Mouse (Mus musculus): ENCODE measurements at regions not wholly inside any gene's neighbourhood (a gene's known extent, or its start where the extent isn't known, plus 50 kb on each side); places are given as distances from the start of the nearest gene placed in this dataset.
"Not testable (repeated sequence)": the region's sequence is repeated elsewhere in the genome, so short reads cannot be mapped to it uniquely, and the experiment has no call there.

DNA sequence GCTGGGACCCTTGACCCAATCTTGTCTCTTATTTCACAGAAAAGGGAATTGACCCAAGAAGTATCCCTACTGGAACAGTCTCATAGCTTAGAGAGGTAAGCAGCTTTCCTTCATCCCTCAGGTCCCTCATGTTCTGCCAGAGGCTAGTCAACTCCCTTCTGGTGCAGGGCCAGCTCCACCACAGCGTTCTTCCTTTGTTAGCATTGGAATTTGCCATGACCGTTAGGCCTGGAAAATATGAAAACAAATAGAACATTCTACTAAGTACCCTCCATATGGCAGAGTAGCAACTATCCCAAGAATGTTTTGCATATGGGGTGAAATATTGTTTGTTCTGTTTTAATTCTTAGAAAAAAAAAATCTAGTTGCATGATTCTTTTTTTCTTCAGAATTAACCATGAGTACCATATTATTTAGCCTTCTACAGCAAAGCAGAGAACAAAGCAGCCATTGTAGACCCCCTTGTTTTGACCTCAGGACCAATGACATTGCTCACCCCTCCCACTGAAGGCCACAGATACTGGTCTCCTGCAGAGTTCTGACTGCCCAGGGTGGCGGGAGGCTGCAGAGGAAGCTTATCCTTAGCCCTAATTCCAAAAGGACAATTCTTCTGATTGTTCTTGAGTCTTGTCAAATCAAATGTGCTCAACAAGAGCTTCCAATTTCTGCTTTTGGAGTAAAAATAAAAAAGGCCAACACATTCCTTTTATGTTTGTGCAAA is 78.1 kb upstream of the Ehbp1 start:
- DNase-seq (ENCODE audit: low spot score in 2 of 2): no peak

GRCm38 (mm10) chr11:22421762-22422161 is 79.7 kb upstream of the Ehbp1 start:
- no peak for DNase-seq (ENCODE audit: low spot score in 2 of 2)

DNA sequence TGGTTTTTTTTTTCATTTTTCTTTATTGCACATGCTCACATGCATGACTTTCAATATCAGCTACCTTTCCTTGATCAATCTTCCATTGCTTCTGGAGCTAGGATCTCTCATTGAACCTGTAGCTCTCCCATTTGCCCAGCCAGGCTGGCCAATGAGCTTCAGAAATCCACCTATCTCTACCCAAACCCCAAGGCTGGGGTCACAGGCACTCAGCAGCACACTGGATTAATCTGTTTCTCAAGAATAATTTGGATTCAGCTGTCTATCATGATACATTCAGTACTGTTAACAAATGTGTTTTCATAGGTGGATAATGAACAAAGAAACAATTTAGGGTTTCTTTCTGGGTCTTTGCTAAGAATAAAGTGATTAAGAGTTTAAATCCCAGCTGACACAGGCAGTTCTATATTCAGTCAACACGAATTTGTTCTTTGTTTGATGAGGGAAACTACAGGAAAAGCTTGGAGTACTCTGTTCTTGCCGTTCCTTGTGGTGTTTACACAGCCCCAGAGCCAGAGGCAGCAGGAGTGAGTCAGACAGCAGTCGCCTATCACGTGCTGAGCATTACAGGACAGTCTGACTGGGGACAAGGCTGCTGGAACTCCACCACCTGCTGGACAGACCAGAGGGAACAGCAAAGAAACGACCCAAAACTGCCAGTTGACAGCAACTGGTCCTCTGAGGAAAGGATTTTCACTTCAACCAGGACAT is 74.6 kb upstream of the Tmem17 start:
- peak; percentile 78 to 79 for DNase-seq (ENCODE audit: low spot score in 2 of 2)

DNA sequence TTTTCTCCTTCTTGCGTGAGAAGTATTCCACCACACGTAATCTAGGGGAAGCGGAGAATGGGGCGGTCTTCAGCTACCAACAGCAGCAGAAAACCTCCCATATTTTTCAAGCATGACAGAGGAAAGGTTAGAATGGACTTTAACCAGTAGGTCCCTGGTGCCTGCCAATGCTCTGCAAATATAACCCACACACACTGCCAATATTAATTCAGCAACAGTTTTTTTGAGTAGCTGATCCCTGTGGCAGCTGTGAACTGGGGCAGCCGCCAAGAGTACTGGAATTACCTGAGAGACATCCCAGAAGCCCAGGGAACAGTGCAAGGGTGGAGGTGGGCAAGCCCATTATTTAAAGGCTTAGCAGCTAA is 74.1 kb upstream of the Tmem17 start:
- DNase-seq (ENCODE audit: low spot score in 2 of 2): peak; percentile 22 to 29

DNA sequence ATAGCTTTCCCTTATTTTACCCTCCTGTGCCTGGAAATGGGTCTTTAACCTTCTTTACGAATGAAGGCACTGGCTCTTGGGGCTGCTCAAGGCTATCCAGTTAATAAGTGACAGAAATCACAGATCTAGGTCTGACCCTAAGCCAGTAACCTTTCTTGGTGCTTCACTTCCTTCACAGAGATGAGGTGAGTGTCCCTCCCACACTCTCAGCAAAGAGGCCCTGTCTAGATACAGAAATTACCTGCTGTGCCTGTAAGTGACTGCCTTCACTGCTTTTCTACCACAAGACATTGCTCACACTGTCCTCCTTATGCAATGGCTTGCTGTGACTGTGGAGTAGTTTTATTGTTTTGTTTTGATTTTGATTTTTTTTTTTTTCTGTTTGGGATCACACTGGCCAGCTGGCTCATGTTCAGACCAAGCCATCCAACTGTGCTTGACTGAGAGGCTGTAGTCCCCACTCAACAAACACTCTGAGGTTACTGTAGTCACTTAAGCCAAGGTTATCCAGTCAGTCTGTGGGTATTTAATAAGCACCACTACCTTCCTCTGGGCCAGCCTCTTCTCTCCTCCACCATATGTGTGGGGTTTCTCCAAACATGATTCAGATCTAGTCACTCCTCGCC is 73.3 kb upstream of the Tmem17 start:
- DNase-seq (ENCODE audit: low spot score in 2 of 2): peak in 1 of 2 experiments; percentile 35

GRCm38 (mm10) chr11:22440521-22440920 is 71.4 kb upstream of the Tmem17 start:
- DNase-seq (ENCODE audit: low spot score in 2 of 2): peak; percentile 29 to 49

GRCm38 (mm10) chr11:22453161-22453560 is 58.7 kb upstream of the Tmem17 start:
- no peak for DNase-seq (ENCODE audit: low spot score in 2 of 2)

DNA sequence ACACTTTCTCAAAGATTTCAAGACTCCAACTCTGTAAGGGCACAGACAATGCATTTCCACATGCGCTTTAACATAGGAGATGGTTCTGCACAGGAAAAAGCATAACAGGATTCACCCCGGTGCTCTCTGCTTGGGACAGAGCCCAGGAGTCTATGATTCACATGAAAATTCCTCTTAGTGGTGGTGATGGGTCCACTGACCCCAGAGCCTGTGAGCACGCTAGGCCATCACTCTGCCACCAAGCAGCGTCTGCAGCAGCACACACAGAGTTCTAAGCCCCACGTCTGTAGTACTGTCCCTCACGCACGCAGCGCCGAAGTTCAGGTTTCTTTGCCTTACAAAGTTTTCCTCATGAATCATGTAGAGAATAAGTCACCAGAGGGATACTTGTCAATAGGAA is 55.6 kb upstream of the Tmem17 start:
- no peak for DNase-seq (ENCODE audit: low spot score in 2 of 2)

DNA sequence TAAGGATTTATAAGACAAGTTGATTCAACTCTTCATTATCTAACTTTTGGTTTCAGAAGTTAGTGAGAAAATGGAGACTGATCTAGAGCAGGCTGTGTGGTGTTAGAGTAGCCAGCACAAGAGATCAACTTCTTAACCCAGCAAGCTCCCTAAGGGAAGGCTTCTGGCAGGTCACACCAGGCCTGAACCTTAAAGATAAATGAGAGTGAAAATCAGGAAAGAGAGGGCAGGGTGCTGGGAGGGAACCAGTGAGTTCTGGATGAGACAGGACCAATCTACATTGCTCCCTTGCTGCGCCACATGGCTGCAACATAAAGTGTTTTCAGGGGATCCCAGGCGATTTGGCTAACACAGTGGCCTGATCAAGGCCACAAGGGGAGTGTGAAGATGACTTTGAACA is 54.7 kb upstream of the Tmem17 start:
- no peak for DNase-seq (ENCODE audit: low spot score in 2 of 2)

DNA sequence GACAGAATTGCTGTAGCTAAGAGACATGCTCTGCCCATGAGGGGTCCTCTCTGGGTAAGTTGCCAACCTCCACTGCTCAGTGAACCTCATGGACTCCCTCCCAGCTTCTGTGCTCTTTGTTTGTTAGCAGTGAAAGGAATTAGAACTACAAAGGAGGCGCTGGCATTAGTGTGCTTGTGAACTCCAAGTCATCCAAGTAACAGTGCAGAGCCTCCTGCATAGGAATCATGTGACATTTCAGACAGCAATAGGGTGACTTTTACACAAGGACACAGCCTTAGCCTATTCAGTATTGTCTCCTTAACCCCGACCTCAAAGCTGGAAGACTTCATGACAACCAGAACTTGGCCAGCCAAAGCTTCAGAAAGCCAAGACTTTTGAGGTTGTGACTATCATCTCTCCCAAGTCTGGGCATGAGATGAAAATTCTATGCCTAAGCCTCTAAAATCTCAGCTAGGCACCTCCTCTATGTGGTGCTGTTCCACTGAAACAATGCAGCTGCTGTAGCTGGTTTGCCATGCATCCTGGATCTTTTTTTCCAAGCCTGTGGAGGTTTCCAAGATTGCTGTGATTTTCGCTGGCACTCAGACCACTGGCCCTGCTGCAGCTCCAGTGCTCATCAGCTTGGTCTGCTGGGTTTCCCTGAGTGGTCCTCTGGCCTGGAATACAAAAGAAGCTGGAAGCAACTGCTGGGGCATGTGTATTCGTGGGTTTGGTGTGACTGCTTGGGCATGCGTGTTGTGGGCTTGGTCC is 52.8 kb upstream of the Tmem17 start:
- peak; percentile 17 to 23 for DNase-seq (ENCODE audit: low spot score in 2 of 2)

DNA sequence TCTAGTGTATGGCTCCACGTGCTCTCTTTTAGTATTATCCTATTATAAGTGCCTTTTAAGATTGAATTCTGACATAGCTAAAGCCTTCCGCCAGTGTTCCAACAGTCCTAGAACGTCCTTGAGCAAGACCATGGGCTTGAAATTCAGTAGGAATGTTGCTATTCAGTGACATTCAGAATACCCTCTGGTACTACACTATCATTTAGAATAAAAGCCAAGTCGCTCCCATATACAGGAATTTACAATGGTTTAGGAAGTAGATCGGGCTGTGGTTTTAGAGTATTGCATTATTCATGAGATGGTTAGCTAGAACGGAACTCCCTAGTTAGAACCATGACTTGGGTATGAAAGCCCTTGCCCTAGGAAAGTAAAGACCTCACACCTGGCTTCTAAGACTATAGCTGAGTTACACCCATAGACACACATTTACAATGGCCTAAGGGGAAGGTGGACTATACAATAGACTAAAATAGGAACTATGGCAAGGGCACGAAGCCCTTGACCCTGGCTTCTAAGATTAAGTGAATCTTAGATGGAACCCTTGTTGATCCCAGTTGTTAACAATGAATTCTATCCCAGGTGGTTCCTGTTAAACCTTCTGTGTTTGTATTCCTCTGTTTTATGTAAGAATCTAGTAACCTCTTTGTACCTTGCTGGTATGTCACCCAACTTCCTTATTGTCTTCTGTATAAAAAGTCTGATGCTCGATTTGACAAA is 50.7 kb upstream of the Tmem17 start:
- not testable (repeated sequence) for DNase-seq (ENCODE audit: low spot score in 2 of 2)
